Mouse (Mus musculus): ENCODE data around the gene Trmt13. TPM values are rescaled to one million over a fixed set of nuclear protein-coding genes. Genes with fewer than 3 reads are reported as not detected.
"Not testable (repeated sequence)": the region's sequence is repeated elsewhere in the genome, so short reads cannot be mapped to it uniquely, and the experiment has no call there.

The Trmt13 gene
- polyA plus RNA-seq, 1 experiment from 2014 or later: 24.9 TPM

DNA sequence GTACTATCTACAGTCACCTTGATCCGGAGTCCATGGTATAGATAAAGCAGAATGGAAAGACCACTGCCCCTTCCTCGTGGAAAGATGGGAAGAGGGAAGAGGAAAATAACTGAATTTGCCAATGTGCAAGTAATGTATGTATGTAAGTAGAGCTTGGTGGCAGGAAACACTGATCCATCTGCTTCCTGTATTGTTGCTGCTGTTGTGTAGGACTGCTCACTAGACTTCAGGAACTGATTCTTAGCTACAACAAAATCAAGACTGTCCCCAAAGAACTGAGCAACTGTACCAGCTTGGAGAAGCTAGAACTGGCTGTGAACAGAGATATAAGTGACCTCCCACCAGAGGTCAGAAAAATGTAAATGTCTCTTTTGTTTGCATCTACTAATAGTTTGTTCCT lies 43.8 kb downstream of the Trmt13 start:
- Histone ChIP-seq H3K27me3 (replicated peaks; ENCODE audit: low read depth, poor library complexity, severe bottlenecking) (no peaks in the 10 kb centered on the region), H3K4me1 (no peaks in the 10 kb centered on the region), H3K36me3 (replicated peaks) (no peaks in the 10 kb centered on the region), H3K27ac (replicated peaks) (no peak overlapping the region), H3K9me3 (0 out of 2 replicates have a peak, but pooled peaks cover 5% of the 10 kb centered on the region), H3K4me3 (no peak overlapping the region)
- 91% methylated on average over 2 of the region's 2 CpGs for WGBS
- DNase-seq (ENCODE audit: low spot score): no peak

DNA sequence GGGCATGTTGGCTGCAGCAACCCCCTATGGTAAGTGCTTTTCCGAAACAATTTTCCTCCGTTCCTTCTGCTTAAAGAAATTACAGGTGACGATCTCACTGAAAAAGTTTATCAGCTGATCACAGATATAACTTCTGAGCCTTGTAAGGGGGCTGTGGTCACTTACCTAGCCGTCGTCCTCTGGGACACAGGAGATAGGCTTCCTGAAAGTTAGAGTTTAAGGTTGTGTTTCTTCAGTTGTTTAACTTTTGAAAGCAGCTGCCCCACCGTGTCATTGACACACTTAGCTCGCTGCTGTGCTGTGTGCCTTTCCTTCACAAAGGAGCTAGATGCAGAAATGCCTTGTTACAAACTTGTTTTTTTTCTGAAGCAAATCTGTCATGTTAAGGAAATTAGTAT lies 51.3 kb downstream of the Trmt13 start:
- DNase-seq (ENCODE audit: low spot score): no peak
- Histone ChIP-seq H3K4me3 (no peak overlapping the region), H3K27me3 (replicated peaks; ENCODE audit: low read depth, poor library complexity, severe bottlenecking) (no peaks in the 10 kb centered on the region), H3K27ac (replicated peaks) (no peak overlapping the region), H3K9me3 (0 out of 2 replicates have a peak, but pooled peaks cover 5% of the 10 kb centered on the region), H3K4me1 (no peaks in the 10 kb centered on the region), H3K36me3 (replicated peaks) (no peaks in the 10 kb centered on the region)
- WGBS: 81% methylated on average over 7 of the region's 7 CpGs

DNA sequence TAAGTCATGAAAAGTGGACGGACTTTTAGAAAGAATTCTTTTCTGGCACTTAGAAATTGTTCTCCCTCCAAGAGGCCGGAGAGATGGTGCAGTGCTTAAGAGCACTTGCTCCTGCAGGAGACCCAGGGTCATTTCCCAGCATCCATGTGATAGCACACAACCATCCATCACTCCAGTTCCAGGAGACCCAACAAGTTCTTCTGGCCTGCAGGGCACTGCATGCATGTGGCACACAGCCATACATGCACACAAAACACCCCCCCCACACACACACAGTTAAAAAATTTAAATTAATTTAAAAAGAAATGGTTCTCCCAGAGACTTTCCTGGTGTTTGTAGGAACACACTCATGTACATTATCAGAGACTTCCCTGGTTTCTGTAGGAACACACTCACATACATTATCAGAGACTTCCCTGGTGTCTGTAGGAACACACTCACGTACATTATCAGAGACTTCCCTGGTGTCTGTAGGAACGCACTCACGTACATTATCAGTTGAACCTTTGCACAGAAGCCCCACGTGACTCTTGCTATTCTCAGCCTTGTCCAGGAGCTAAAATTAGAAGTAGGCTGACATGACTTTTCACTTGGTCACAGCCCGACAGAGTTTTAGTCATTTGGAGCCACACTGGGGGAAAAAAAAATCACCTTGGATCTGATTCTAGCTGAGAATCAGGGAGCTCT lies 51.8 kb downstream of the Trmt13 start, which contains the start of gene Lrrc39:
Gene Lrrc39 (plus strand): TSS at position 566 of the 687 bp plus-strand sequence.
- H3K4me1 ChIP-seq: no peaks in the 10 kb centered on the region
- no peak for DNase-seq (ENCODE audit: low spot score)
- 0 out of 2 replicates have a peak, but pooled peaks cover 5% of the 10 kb centered on the region for H3K9me3 ChIP-seq
- 81% methylated on average over 7 of the region's 7 CpGs for WGBS
- no peak within 1 kb of the TSS for H3K27ac ChIP-seq (replicated peaks)
- H3K4me3 ChIP-seq: no peak within 1 kb of the TSS
- H3K27me3 ChIP-seq (replicated peaks; ENCODE audit: low read depth, poor library complexity, severe bottlenecking): no peaks in the 10 kb centered on the region
- no peaks in the 10 kb centered on the region for H3K36me3 ChIP-seq (replicated peaks)

DNA sequence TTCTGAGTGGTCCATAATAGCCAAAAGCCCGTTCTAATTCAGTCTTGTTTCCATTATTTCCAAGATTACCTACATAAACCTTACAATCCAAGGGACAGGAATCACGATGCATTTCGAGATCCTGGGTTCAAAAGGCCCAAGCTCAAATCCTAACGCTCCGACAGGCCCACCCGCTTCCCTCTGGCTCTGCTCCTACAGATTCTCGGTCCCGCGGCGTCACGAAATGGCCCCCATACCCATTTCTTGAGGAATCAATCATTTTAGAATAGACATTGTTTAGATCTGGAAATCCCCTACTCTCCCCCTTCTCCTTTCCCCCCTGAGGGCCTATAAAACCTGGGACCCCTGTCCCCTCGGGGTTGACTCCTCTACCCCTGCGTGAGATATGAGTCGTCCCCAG lies 53.1 kb downstream of the Trmt13 start:
- not testable (repeated sequence) for H3K36me3 ChIP-seq (replicated peaks); H3K4me3 ChIP-seq; DNase-seq (ENCODE audit: low spot score); H3K27me3 ChIP-seq (replicated peaks; ENCODE audit: low read depth, poor library complexity, severe bottlenecking); H3K27ac ChIP-seq (replicated peaks); H3K9me3 ChIP-seq; H3K4me1 ChIP-seq
- 93% methylated on average over 14 of the region's 14 CpGs for whole genome bisulfite sequencing

DNA sequence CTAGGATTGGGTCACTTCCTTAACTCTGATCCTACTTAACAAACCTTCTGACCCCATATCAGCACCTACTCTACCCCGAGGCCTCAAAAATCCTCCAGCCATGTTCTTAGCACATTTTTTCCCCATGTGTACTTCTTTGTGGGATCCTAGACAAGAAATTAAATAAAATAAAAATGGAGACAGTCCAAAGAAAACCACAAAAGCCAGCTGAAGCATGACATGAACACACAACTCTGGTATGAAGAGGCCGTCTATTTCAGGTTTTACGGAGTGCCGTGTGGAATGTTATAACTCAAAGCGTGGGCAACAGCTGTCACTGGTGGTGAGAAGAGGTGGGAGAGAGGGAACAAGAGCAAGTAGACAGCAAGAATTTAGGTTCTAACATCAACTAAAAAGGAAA lies 63.0 kb downstream of the Trmt13 start:
- peaks cover 48% of the 10 kb centered on the region for H3K36me3 ChIP-seq (replicated peaks)
- H3K27me3 ChIP-seq (replicated peaks; ENCODE audit: low read depth, poor library complexity, severe bottlenecking): no peaks in the 10 kb centered on the region
- 98% methylated on average over 5 of the region's 5 CpGs for WGBS
- no peaks in the 10 kb centered on the region for H3K9me3 ChIP-seq
- no peaks in the 10 kb centered on the region for H3K4me1 ChIP-seq
- no peak overlapping the region for H3K27ac ChIP-seq (replicated peaks)
- H3K4me3 ChIP-seq: no peak overlapping the region
- no peak for DNase-seq (ENCODE audit: low spot score)

DNA sequence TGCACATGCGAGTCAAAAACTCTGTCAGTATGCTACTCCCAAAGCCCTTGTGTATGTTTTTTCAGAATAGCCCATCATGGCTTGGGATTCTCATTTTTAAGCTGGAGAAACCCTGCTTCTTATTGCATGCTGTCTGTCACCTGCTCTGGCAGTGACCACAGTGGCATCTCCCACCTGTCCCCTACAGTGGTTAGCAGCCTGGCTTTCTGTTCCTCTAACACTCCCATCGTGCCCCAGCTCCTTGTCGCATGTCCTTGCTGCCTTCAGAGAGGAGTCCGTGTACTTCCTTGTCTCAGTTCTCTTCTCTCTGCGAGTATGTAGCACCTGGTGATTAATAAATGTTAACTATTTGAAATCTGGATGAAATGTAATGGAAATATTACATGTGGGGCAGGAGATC lies 67.0 kb downstream of the Trmt13 start:
- H3K27ac ChIP-seq (replicated peaks): no peak overlapping the region

DNA sequence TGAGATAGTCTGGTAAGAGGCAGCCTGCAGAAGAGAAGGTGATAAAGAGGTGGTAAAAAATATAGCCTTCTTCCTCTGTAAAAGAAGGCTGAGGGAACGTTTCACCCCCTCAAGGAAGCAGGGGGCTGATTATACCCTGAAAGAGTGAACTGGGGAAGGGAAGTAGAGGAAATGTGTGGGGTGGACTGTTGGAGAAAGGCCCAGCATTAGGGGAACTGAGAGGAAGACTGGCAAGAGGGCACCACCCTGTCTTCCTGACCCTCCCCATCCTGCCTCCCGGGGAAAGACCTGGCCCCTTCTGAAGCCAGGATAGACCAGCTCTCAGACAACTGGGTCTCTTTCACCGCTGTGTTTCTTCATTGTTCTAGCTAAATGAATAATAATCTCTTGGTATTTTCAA lies 71.9 kb downstream of the Trmt13 start:
- WGBS: 81% methylated on average over 3 of the region's 3 CpGs
- peaks cover 83% of the 10 kb centered on the region for H3K36me3 ChIP-seq (replicated peaks)
- H3K27ac ChIP-seq (replicated peaks): no peak overlapping the region
- H3K27me3 ChIP-seq (replicated peaks; ENCODE audit: low read depth, poor library complexity, severe bottlenecking): no peaks in the 10 kb centered on the region
- no peak for DNase-seq (ENCODE audit: low spot score)
- H3K4me3 ChIP-seq: no peak overlapping the region
- no peaks in the 10 kb centered on the region for H3K4me1 ChIP-seq
- no peaks in the 10 kb centered on the region for H3K9me3 ChIP-seq

More for the DNA sequence above, 67.0 kb downstream of the Trmt13 start:
- Histone ChIP-seq H3K9me3 (no peaks in the 10 kb centered on the region), H3K27me3 (replicated peaks; ENCODE audit: low read depth, poor library complexity, severe bottlenecking) (no peaks in the 10 kb centered on the region), H3K36me3 (replicated peaks) (peaks cover 80% of the 10 kb centered on the region), H3K4me1 (no peaks in the 10 kb centered on the region), H3K4me3 (no peak overlapping the region)
- no peak for DNase-seq (ENCODE audit: low spot score)
- WGBS: 91% methylated on average over 5 of the region's 5 CpGs

DNA sequence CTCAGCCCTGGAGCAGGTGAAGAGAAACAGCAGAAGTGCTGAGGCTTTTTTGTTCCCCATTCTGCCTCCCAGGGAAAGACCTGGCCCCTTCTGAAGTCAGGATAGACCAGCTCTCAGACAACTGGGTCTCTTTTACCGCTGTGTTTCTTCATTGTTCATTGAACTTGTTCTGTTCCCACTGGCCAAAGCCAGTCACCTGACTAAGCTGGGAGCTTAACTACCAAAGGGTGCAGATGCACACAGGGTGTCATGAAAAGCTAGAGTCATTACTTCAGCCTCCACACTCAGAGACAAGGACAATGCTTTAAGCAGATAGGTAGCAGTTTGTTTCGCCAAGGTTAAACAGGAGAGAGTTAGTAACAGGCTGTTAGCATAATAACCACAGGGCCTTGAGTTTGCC lies 72.3 kb downstream of the Trmt13 start:
- H3K36me3 ChIP-seq (replicated peaks): peaks cover 83% of the 10 kb centered on the region
- H3K27ac ChIP-seq (replicated peaks): no peak overlapping the region
- peaks cover 4% of the 10 kb centered on the region for H3K4me1 ChIP-seq
- DNase-seq (ENCODE audit: low spot score): no peak
- no peaks in the 10 kb centered on the region for H3K27me3 ChIP-seq (replicated peaks; ENCODE audit: low read depth, poor library complexity, severe bottlenecking)
- WGBS: 82% methylated on average over 2 of the region's 2 CpGs
- H3K4me3 ChIP-seq: no peak overlapping the region
- no peaks in the 10 kb centered on the region for H3K9me3 ChIP-seq

DNA sequence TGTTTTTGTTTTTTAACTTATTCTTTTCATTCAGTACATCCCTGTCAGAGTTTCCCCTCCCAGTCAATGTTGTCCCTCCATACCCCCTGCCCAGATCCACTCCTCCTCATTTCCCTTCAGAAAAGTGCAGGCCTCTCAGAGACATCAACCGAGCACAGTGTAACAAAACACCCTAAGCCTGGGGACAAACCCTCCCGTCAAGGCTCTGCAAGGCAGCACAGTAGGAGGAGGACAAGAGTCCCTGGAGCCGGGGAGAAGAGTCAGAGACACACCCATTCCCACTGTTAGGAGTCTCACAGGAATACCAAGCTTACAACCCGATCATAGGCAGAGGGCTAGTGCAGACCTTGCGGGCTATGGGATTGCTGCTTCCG lies 77.2 kb downstream of the Trmt13 start:
- H3K9me3 ChIP-seq: no peaks in the 10 kb centered on the region
- WGBS: 53% methylated on average over 6 of the region's 6 CpGs
- H3K4me1 ChIP-seq: peaks cover 5% of the 10 kb centered on the region
- H3K27me3 ChIP-seq (replicated peaks; ENCODE audit: low read depth, poor library complexity, severe bottlenecking): no peaks in the 10 kb centered on the region
- peaks cover 83% of the 10 kb centered on the region for H3K36me3 ChIP-seq (replicated peaks)
- H3K4me3 ChIP-seq: no peak overlapping the region
- H3K27ac ChIP-seq (replicated peaks): no peak overlapping the region
- DNase-seq (ENCODE audit: low spot score): no peak

DNA sequence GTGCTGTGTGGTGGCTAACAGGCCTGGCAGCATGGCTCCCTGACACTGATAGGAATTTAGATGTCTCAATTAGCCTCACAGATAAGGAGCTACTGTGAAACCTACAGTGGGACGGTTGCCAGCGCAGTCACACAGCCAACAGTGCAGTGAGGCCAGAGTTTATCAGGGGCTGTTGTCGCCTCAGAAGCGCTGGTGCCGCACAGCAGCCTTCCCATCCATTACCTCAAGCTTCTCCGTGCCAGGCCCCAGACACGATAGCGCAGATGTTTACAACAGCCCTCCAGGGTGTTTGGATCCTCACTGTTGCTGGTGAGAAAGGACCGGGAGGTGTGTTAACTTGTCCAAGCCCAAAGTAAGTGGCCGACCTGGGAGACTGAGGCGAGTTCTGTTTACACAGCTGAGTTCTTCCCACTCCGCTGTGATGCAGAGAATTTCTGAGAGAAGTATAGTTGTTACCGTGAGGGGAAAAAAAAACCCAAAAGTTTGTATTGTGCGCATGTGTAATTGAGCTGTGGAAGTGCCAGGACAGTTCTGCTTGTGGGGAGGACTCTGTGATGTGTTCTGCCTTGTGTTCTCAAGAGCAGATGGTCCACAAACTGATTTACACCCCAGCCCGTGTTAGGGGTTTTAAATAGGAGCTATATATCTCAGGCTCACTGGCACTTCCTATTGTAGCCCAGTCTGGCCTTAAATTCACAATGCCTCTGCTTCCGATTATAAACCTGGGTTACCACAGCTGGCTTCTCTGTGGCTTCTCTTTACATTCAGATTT lies 77.8 kb downstream of the Trmt13 start:
- Histone ChIP-seq H3K36me3 (replicated peaks) (peaks cover 77% of the 10 kb centered on the region), H3K4me1 (peaks cover 5% of the 10 kb centered on the region), H3K27ac (replicated peaks) (no peak overlapping the region), H3K27me3 (replicated peaks; ENCODE audit: low read depth, poor library complexity, severe bottlenecking) (no peaks in the 10 kb centered on the region), H3K4me3 (no peak overlapping the region), H3K9me3 (no peaks in the 10 kb centered on the region)
- 75% methylated on average over 16 of the region's 16 CpGs for WGBS
- no peak for DNase-seq (ENCODE audit: low spot score)

Other genes with a start within 250 kb of the Trmt13 start
- 16.5 and 17.6 TPM in 2 replicates for gene Cdc14a, start 190.6 kb downstream of the Trmt13 start, polyA plus RNA-seq (2016; fragmentation: Nextera tagmentation; extraction: Ambion mirVana)
- gene Rtca, start 106.4 kb downstream of the Trmt13 start, polyA plus RNA-seq (2016; fragmentation: Nextera tagmentation; extraction: Ambion mirVana): 109 and 114 TPM in 2 replicates
- 12.3 and 12.5 TPM in 2 replicates for gene Dbt, start 101.5 kb downstream of the Trmt13 start, polyA plus RNA-seq (2016; fragmentation: Nextera tagmentation; extraction: Ambion mirVana)
- 0.70 and 0.75 TPM in 2 replicates for gene Lrrc39, start 51.6 kb downstream of the Trmt13 start, polyA plus RNA-seq (2016; fragmentation: Nextera tagmentation; extraction: Ambion mirVana)
- gene Sass6, start 19.6 kb downstream of the Trmt13 start, polyA plus RNA-seq (2016; fragmentation: Nextera tagmentation; extraction: Ambion mirVana): 38.5 and 39.6 TPM in 2 replicates
- 80.7 and 87.8 TPM in 2 replicates for gene Mfsd14a, start 48.1 kb upstream of the Trmt13 start, polyA plus RNA-seq (2016; fragmentation: Nextera tagmentation; extraction: Ambion mirVana)
- not detected in 2 replicates for gene Gm43191, start 66.7 kb upstream of the Trmt13 start, polyA plus RNA-seq (2016; fragmentation: Nextera tagmentation; extraction: Ambion mirVana)
- 7.8 and 8.7 TPM in 2 replicates for gene Slc35a3, start 98.2 kb upstream of the Trmt13 start, polyA plus RNA-seq (2016; fragmentation: Nextera tagmentation; extraction: Ambion mirVana)
- gene Agl, start 193.6 kb upstream of the Trmt13 start, polyA plus RNA-seq (2016; fragmentation: Nextera tagmentation; extraction: Ambion mirVana): 9.9 and 10.2 TPM in 2 replicates
- 13.8 and 15.1 TPM in 2 replicates for gene Frrs1, start 244.9 kb upstream of the Trmt13 start, polyA plus RNA-seq (2016; fragmentation: Nextera tagmentation; extraction: Ambion mirVana)